Mouse (Mus musculus) heart, adult 2 months (tissue): ENCODE measurements around the gene Gm10639. TPM values are rescaled to one million over a fixed set of nuclear protein-coding genes. Genes with fewer than 3 reads are reported as not detected.

Source experiments
- DNase-seq, 2 experiments: peaks; one replicate each; pipeline ENCODE4 v3.0.0; 2021
- H3K27ac ChIP-seq: fragments of 200-600 bp; 2 replicates; pipeline ENCODE4 v1.8.1; 2022
- H3K27me3 ChIP-seq: fragments of 200-500 bp; 2 replicates; pipeline ENCODE4 v1.6.1; 2012; ENCODE audit warnings: mild to moderate bottlenecking, low read length, inconsistent platforms, mixed read lengths; ENCODE audit not compliant: control insufficient read depth, insufficient read depth
- H3K36me3 ChIP-seq: fragments of 200-500 bp; 2 replicates; pipeline ENCODE4 v1.6.1; 2012; ENCODE audit warnings: low read length, inconsistent platforms; ENCODE audit not compliant: control insufficient read depth, insufficient read depth
- H3K4me1 ChIP-seq: fragments of 200-500 bp; 2 replicates; pipeline ENCODE4 v1.6.1; 2011; ENCODE audit warnings: low read length; ENCODE audit not compliant: control insufficient read depth, insufficient read depth
- H3K4me3 ChIP-seq: fragments of 200-600 bp; 2 replicates; pipeline ENCODE4 v1.8.1; 2022
- H3K79me2 ChIP-seq: fragments of 200-500 bp; replicated peaks from 2 replicates; pipeline ENCODE4 v1.6.1; 2012; ENCODE audit warnings: mild to moderate bottlenecking, inconsistent platforms, low read length, moderate library complexity, mixed read lengths; ENCODE audit not compliant: control insufficient read depth, insufficient read depth
- H3K9ac ChIP-seq: fragments of 200-500 bp; 2 replicates; pipeline ENCODE4 v1.6.1; 2012; ENCODE audit warnings: low read depth, mild to moderate bottlenecking, control low read depth, inconsistent platforms, low read length, mixed read lengths
- CTCF ChIP-seq: fragments of 200-600 bp; IDR thresholded peaks from 2 replicates; pipeline ENCODE4 v1.8.1; 2022; ENCODE audit warnings: antibody characterized with exemption, mild to moderate bottlenecking, moderate library complexity
- EP300 ChIP-seq: fragments of 200-500 bp; IDR thresholded peaks from 2 replicates; pipeline ENCODE4 v1.6.1; 2011; ENCODE audit warnings: low read depth, low read length, control low read depth; ENCODE audit not compliant: insufficient read depth
- POLR2A ChIP-seq: fragments of 200-500 bp; IDR thresholded peaks from 2 replicates; pipeline ENCODE4 v1.6.1; 2011; ENCODE audit warnings: mild to moderate bottlenecking, low read depth, low read length, control low read depth; ENCODE audit not compliant: insufficient read depth
- WGBS: fragments of 180-500 bp; shearing (Covaris S2); methylation state at CpG from one replicate; pipeline ENCODE4 v1.1.7; 2018; 5-methylcytosine and 5-hydroxymethylcytosine counted together
- intact Hi-C: fragments of 180-260 bp; cut with DNase I; formaldehyde crosslinking; loops from one replicate; pipeline ENCODE4 v1.15.1; 2025
- polyA plus RNA-seq: library from polyadenylated mRNA; depleted of rRNA; stranded (reverse); fragments of >200 nt; gene quantifications from 2 replicates; pipeline ENCODE4 v1.2.3, GENCODE M21; 2012; rRNA removed
- total RNA-seq, 2 experiments: library from RNA; stranded (reverse); gene quantifications; 2 replicates each; pipeline ENCODE4 v1.2.3; 2021

Gene Gm10639
- total and polyA plus RNA-seq, 3 experiments: 0.18 to 0.44 TPM; not detected in 1

DNA sequence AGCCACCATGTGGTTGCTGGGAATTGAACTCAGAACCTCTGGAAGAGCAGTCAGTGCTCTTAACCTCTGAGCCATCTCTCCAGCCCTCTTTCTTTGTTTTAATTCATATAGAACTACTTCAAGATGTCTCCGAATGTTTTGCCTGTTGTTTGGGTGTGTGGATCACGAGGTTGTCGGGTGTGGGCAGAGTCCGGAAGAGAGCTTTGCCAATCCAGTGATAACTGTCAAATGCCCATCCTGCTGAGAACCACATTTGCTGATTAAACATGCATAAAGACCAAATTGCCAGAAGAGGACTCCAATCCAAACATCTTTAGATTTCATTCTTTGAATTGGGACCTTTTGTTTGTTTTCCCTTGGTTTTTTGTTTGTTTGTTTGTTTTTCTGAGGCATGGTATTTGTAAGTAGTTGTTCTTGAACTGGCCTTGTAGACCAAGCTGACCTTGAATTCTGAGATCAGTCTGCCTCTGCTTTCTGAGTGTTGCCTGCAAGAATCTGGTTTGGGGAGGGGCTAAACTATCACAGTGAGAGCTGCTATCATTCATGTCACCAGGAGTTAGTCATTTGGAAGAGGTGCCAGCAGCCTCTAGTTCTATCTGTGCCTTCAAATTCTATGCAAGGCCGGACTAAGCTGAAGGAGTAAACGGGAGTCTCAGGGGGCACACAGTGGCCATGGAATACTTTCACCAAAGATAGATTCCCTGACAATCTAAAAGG, 61.9 kb downstream of the Gm10639 start:
- H3K27ac ChIP-seq: no peak overlapping the region
- no peaks in the 10 kb centered on the region for H3K36me3 ChIP-seq
- TF ChIP-seq CTCF (no peak), POLR2A (no peak), EP300 (no peak)
- no peak for DNase-seq
- no peaks in the 10 kb centered on the region for H3K79me2 ChIP-seq
- H3K9ac ChIP-seq: no peak overlapping the region
- intact Hi-C loops: no loop called here
- no peaks in the 10 kb centered on the region for H3K4me1 ChIP-seq
- WGBS: 72% methylated on average over 6 of the region's 6 CpGs
- H3K27me3 ChIP-seq: no peaks in the 10 kb centered on the region
- no peak overlapping the region for H3K4me3 ChIP-seq

Other genes starting within 250 kb of the Gm10639 start
- gene Gcm1, start 238.0 kb upstream of the Gm10639 start, total RNA-seq: not detected
- gene Gcm1, start 238.0 kb upstream of the Gm10639 start, polyA plus RNA-seq: not detected in 2 replicates
- gene Fbxo9, start 180.9 kb upstream of the Gm10639 start, total RNA-seq: 10 to 100 TPM; 34.4 to 40.6 TPM
- 64.1 and 69.5 TPM in 2 replicates for gene Fbxo9, start 180.9 kb upstream of the Gm10639 start, polyA plus RNA-seq
- 10 to 100 TPM; 12.5 to 14.0 TPM for gene Ick, start 180.7 kb upstream of the Gm10639 start, total RNA-seq
- gene Ick, start 180.7 kb upstream of the Gm10639 start, polyA plus RNA-seq: 7.8 and 10.1 TPM in 2 replicates
- gene Gsta4, start 107.1 kb upstream of the Gm10639 start, total RNA-seq: 100 to 1,000 TPM; 100 to 104 TPM
- 53.4 and 88.7 TPM in 2 replicates for gene Gsta4, start 107.1 kb upstream of the Gm10639 start, polyA plus RNA-seq
- gene Gsta1, start 59.3 kb upstream of the Gm10639 start, total RNA-seq: 1 to 10 TPM; 1.3 to 2.2 TPM
- gene Gsta1, start 59.3 kb upstream of the Gm10639 start, polyA plus RNA-seq: 0.66 and 2.3 TPM in 2 replicates
- gene Gm3776, start 32.8 kb upstream of the Gm10639 start, total RNA-seq: 1 to 10 TPM; 1.1 to 1.6 TPM
- gene Gm3776, start 32.8 kb upstream of the Gm10639 start, polyA plus RNA-seq: 0.18 and 1.1 TPM in 2 replicates
- not detected for gene Omt2a, start 24.9 kb downstream of the Gm10639 start, total RNA-seq
- not detected in 2 replicates for gene Omt2a, start 24.9 kb downstream of the Gm10639 start, polyA plus RNA-seq
- gene Omt2b, start 37.7 kb downstream of the Gm10639 start, total RNA-seq: not detected
- not detected in 2 replicates for gene Omt2b, start 37.7 kb downstream of the Gm10639 start, polyA plus RNA-seq
- gene Gsta2, start 65.9 kb downstream of the Gm10639 start, total RNA-seq: under 1 TPM; 0.50 to 0.84 TPM
- gene Gsta2, start 65.9 kb downstream of the Gm10639 start, polyA plus RNA-seq: 0.25 TPM in 1 of 2 replicates, not detected in the other
- not detected for gene Dppa5a, start 78.3 kb downstream of the Gm10639 start, total RNA-seq
- not detected in 2 replicates for gene Dppa5a, start 78.3 kb downstream of the Gm10639 start, polyA plus RNA-seq
- not detected for gene Ooep, start 88.8 kb downstream of the Gm10639 start, total RNA-seq
- not detected in 2 replicates for gene Ooep, start 88.8 kb downstream of the Gm10639 start, polyA plus RNA-seq
- not detected for gene Ddx43, start 105.9 kb downstream of the Gm10639 start, total RNA-seq
- gene Ddx43, start 105.9 kb downstream of the Gm10639 start, polyA plus RNA-seq: not detected in 2 replicates
- gene Cgas, start 153.3 kb downstream of the Gm10639 start, total RNA-seq: under 1 TPM; 0.43 to 0.55 TPM
- 0.20 and 0.32 TPM in 2 replicates for gene Cgas, start 153.3 kb downstream of the Gm10639 start, polyA plus RNA-seq
- gene Mto1, start 158.3 kb downstream of the Gm10639 start, total RNA-seq: 10 to 100 TPM; 22.5 to 27.6 TPM
- 15.8 and 24.9 TPM in 2 replicates for gene Mto1, start 158.3 kb downstream of the Gm10639 start, polyA plus RNA-seq
- gene Gm17324, start 158.9 kb downstream of the Gm10639 start, total RNA-seq: not detected
- gene Gm17324, start 158.9 kb downstream of the Gm10639 start, polyA plus RNA-seq: not detected in 2 replicates
- gene Eef1a1, start 199.2 kb downstream of the Gm10639 start, total RNA-seq: 1,000 to 10,000 TPM in 1 of 2 experiments, 100 to 1,000 TPM in 1; 970 to 1,045 TPM
- 901 and 1,346 TPM in 2 replicates for gene Eef1a1, start 199.2 kb downstream of the Gm10639 start, polyA plus RNA-seq